Mouse (Mus musculus): Measurements from ENCODE around the gene Cldn19. TPM values are rescaled to one million over a fixed set of nuclear protein-coding genes. Genes with fewer than 3 reads are reported as not detected.

Cldn19 gene
- polyA plus RNA-seq, 2 experiments, result 0.38 to 0.91 TPM

GRCm38 (mm10) chr4:119245556-119245955 lies 9.7 kb upstream of the Cldn19 start:
- Histone ChIP-seq H3K9ac (ENCODE audit: low read depth, low read length, severe bottlenecking) (no peak overlapping the region; the same call in 1 of the 2 replicates), H3K4me3 (replicated peaks; ENCODE audit: low read length) (no peak overlapping the region), H3K27me3 (ENCODE audit: control insufficient read depth, insufficient read depth, low read length) (no peaks in the 10 kb centered on the region), H3K4me1 (ENCODE audit: control insufficient read depth, insufficient read depth, low read length) (no peaks in the 10 kb centered on the region), H3K4me2 (replicated peaks; ENCODE audit: low read depth, low read length, severe bottlenecking) (no peak overlapping the region), H3K27ac (replicated peaks; ENCODE audit: low read depth, low read length) (no peak overlapping the region), H3K36me3 (ENCODE audit: control insufficient read depth, insufficient read depth, low read length) (peaks cover 79% of the 10 kb centered on the region), H3K9me3 (ENCODE audit: control insufficient read depth, low read length) (no peaks in the 10 kb centered on the region)
- no peak for TF ChIP-seq POLR2A (IDR thresholded peaks at IDR 0.05; ENCODE audit: borderline replicate concordance, extremely low read depth, insufficient read depth, insufficient read length)
- DNase-seq (ENCODE audit: low spot score) (no peak), ATAC-seq (ENCODE audit: low FRiP score, low read depth) (no peak)
- 73% methylated on average over 7 of the region's 7 CpGs for WGBS

- Histone ChIP-seq H3K9me3 (ENCODE audit: control insufficient read depth, low read length) (no peaks in the 10 kb centered on the region), H3K4me1 (ENCODE audit: control insufficient read depth, insufficient read depth, low read length) (no peaks in the 10 kb centered on the region), H3K27me3 (ENCODE audit: control insufficient read depth, insufficient read depth, low read length) (no peaks in the 10 kb centered on the region), H3K9ac (ENCODE audit: low read depth, low read length, severe bottlenecking) (no peak overlapping the region), H3K4me2 (replicated peaks; ENCODE audit: low read depth, low read length, severe bottlenecking) (no peak overlapping the region), H3K27ac (replicated peaks; ENCODE audit: low read depth, low read length) (no peak overlapping the region), H3K36me3 (ENCODE audit: control insufficient read depth, insufficient read depth, low read length) (peaks cover 75% of the 10 kb centered on the region), H3K4me3 (replicated peaks; ENCODE audit: low read length) (no peak overlapping the region)
- WGBS, result 87% methylated on average over 8 of the region's 9 CpGs
- ATAC-seq (ENCODE audit: low FRiP score, low read depth), result no peak
- DNase-seq (ENCODE audit: low spot score), result no peak
- no peak for TF ChIP-seq POLR2A (IDR thresholded peaks at IDR 0.05; ENCODE audit: borderline replicate concordance, extremely low read depth, insufficient read depth, insufficient read length)
Observed at GRCm38 (mm10) chr4:119245961-119246360, 9.3 kb upstream of the Cldn19 start.

- DNase-seq (ENCODE audit: low spot score) (no peak), ATAC-seq (ENCODE audit: low FRiP score, low read depth) (no peak)
- H3K9me3 ChIP-seq (ENCODE audit: control insufficient read depth, low read length), result no peaks in the 10 kb centered on the region
- H3K4me2 ChIP-seq (replicated peaks; ENCODE audit: low read depth, low read length, severe bottlenecking), result no peak overlapping the region
- H3K4me3 ChIP-seq (replicated peaks; ENCODE audit: low read length), result no peak overlapping the region
- no peaks in the 10 kb centered on the region for H3K4me1 ChIP-seq (ENCODE audit: control insufficient read depth, insufficient read depth, low read length)
- no peak overlapping the region for H3K27ac ChIP-seq (replicated peaks; ENCODE audit: low read depth, low read length)
- peaks cover 67% of the 10 kb centered on the region for H3K36me3 ChIP-seq (ENCODE audit: control insufficient read depth, insufficient read depth, low read length)
- H3K27me3 ChIP-seq (ENCODE audit: control insufficient read depth, insufficient read depth, low read length), result no peaks in the 10 kb centered on the region
- TF ChIP-seq POLR2A (IDR thresholded peaks at IDR 0.05; ENCODE audit: borderline replicate concordance, extremely low read depth, insufficient read depth, insufficient read length), result no peak
- 77% methylated on average over 14 of the region's 14 CpGs for WGBS
- no peak overlapping the region for H3K9ac ChIP-seq (ENCODE audit: low read depth, low read length, severe bottlenecking)
Observed at GRCm38 (mm10) chr4:119246688-119247225, 8.5 kb upstream of the Cldn19 start.

GRCm38 (mm10) chr4:119247462-119248235 lies 7.6 kb upstream of the Cldn19 start:
- H3K27ac ChIP-seq (replicated peaks; ENCODE audit: low read depth, low read length), result no peak overlapping the region
- H3K4me3 ChIP-seq (replicated peaks; ENCODE audit: low read length), result no peak overlapping the region
- TF ChIP-seq POLR2A (IDR thresholded peaks at IDR 0.05; ENCODE audit: borderline replicate concordance, extremely low read depth, insufficient read depth, insufficient read length), result no peak
- no peak overlapping the region for H3K4me2 ChIP-seq (replicated peaks; ENCODE audit: low read depth, low read length, severe bottlenecking)
- no peak overlapping the region for H3K9ac ChIP-seq (ENCODE audit: low read depth, low read length, severe bottlenecking)
- no peaks in the 10 kb centered on the region for H3K27me3 ChIP-seq (ENCODE audit: control insufficient read depth, insufficient read depth, low read length)
- H3K4me1 ChIP-seq (ENCODE audit: control insufficient read depth, insufficient read depth, low read length), result no peaks in the 10 kb centered on the region
- H3K36me3 ChIP-seq (ENCODE audit: control insufficient read depth, insufficient read depth, low read length), result peaks cover 58% of the 10 kb centered on the region
- ATAC-seq (ENCODE audit: low FRiP score, low read depth) (no peak), DNase-seq (ENCODE audit: low spot score) (peak; percentile 67)
- H3K9me3 ChIP-seq (ENCODE audit: control insufficient read depth, low read length), result no peaks in the 10 kb centered on the region
- 42% methylated on average over 13 of the region's 13 CpGs for WGBS

GRCm38 (mm10) chr4:119248407-119248965 lies 6.7 kb upstream of the Cldn19 start:
- no peak overlapping the region for H3K9ac ChIP-seq (ENCODE audit: low read depth, low read length, severe bottlenecking)
- no peak for ATAC-seq (ENCODE audit: low FRiP score, low read depth)
- H3K27ac ChIP-seq (replicated peaks; ENCODE audit: low read depth, low read length), result no peak overlapping the region
- H3K4me1 ChIP-seq (ENCODE audit: control insufficient read depth, insufficient read depth, low read length), result no peaks in the 10 kb centered on the region
- no peak overlapping the region for H3K4me3 ChIP-seq (replicated peaks; ENCODE audit: low read length)
- 79% methylated on average over 11 of the region's 11 CpGs for WGBS
- no peak overlapping the region for H3K4me2 ChIP-seq (replicated peaks; ENCODE audit: low read depth, low read length, severe bottlenecking)
- DNase-seq (ENCODE audit: low spot score), result no peak
- TF ChIP-seq POLR2A (IDR thresholded peaks at IDR 0.05; ENCODE audit: borderline replicate concordance, extremely low read depth, insufficient read depth, insufficient read length), result no peak
- peaks cover 50% of the 10 kb centered on the region for H3K36me3 ChIP-seq (ENCODE audit: control insufficient read depth, insufficient read depth, low read length)
- H3K9me3 ChIP-seq (ENCODE audit: control insufficient read depth, low read length), result no peaks in the 10 kb centered on the region
- no peaks in the 10 kb centered on the region for H3K27me3 ChIP-seq (ENCODE audit: control insufficient read depth, insufficient read depth, low read length)

Measured in limb, embryonic 14.5 days (tissue).